Mouse (Mus musculus): ENCODE results near the gene Ifna7. TPM values are rescaled to one million over a fixed set of nuclear protein-coding genes. Genes with fewer than 3 reads are reported as not detected.
"Not testable (repeated sequence)": the region's sequence is repeated elsewhere in the genome, so short reads cannot be mapped to it uniquely, and the experiment has no call there.

The Ifna7 gene
- total RNA-seq (2022): not detected

DNA sequence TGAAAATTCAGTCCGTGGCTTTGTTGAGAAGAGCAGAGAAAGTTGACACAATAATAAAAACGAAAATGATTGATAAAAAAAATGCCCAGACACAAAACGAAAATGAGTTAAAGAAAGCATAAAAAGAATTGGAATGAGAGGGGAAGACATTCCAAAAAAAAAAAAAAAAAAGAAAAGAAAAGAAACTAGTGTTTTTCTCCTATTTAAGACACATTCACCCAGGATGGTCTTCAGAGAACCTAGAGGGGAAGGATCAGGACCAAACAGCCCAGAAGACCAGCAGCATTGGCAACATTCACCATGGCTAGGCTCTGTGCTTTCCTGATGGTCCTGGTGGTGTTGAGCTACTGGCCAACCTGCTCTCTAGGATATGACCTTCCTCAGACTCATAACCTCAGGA is at the start of gene Ifna7:
Gene Ifna7, plus strand, starts transcription at position 301 of the 400 bp plus-strand sequence.
- DNase-seq: no peak

DNA sequence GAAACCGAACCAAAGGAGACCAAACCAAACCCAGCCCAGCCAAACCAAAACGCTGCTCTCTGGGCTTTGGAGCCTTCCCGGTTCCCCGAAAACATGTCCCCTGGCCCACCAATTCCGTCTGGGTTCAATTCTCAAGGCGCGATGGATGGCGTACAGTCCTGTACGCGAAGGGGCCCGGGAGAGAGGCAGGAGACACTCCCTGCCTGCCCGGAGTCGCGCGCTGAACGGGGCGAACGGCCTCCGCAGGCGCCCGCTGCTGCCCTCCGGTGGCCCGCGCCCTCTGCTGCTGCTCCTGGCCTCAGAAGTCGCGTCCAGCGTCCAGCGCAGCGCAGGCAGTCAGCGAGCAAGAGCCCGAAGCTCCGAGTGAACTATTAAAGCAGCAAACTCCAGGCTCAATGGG is 42.5 kb upstream of the Ifna7 start, which contains the start of gene Gm13290:
Gene Gm13290, plus strand, starts transcription at position 301 of the 400 bp plus-strand sequence.
- DNase-seq: not testable (repeated sequence)

DNA sequence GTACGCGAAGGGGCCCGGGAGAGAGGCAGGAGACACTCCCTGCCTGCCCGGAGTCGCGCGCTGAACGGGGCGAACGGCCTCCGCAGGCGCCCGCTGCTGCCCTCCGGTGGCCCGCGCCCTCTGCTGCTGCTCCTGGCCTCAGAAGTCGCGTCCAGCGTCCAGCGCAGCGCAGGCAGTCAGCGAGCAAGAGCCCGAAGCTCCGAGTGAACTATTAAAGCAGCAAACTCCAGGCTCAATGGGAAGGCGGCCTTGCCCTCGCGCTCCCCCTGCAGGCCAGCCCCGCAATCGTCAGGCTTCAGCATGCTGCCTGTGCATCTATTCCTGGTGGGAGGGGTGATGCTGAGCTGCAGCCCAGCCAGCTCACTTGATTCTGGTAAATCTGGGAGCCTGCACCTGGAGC is 39.4 kb upstream of the Ifna7 start, which contains the start of gene Gm13289:
Gene Gm13289, plus strand, starts transcription at position 301 of the 400 bp plus-strand sequence.
- not testable (repeated sequence) for DNase-seq

- not testable (repeated sequence) for DNase-seq
Measured at GRCm38 (mm10) chr4:88779550-88779949, 36.5 kb upstream of the Ifna7 start, which contains the start of gene Gm13272. Gm13272 (plus strand) TSS chr4:88779850.

GRCm38 (mm10) chr4:88780320-88780719 is 35.7 kb upstream of the Ifna7 start:
- DNase-seq: not testable (repeated sequence)

DNA sequence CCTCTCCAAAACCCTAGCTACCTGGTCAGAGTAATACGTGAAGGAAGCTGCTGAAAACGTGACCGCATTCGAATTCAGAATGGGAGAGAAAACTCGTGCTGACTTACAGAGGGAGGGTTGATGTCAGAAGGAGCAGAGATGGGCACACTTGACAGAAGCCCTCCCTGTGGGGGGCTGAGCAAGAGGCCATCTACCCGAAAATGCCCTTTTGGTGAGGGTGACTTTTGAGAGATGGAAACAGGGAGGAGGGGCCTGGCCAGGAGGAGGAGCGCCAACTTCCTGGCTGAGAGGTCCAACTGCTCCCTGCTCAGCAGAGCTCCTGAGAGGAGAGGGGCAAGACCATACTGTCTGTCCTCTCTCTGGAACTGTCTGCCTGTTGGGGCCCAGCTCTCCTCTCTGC is 34.2 kb upstream of the Ifna7 start, which contains the start of gene Ifnz:
Gene Ifnz, plus strand, starts transcription at position 301 of the 400 bp plus-strand sequence.
- DNase-seq: not testable (repeated sequence)

GRCm38 (mm10) chr4:88782335-88782734 is 33.7 kb upstream of the Ifna7 start:
- DNase-seq: not testable (repeated sequence)

DNA sequence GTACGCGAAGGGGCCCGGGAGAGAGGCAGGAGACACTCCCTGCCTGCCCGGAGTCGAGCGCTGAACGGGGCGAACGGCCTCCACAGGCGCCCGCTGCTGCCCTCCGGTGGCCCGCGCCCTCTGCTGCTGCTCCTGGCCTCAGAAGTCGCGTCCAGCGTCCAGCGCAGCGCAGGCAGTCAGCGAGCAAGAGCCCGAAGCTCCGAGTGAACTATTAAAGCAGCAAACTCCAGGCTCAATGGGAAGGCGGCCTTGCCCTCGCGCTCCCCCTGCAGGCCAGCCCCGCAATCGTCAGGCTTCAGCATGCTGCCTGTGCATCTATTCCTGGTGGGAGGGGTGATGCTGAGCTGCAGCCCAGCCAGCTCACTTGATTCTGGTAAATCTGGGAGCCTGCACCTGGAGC is 30.6 kb upstream of the Ifna7 start, which contains the start of gene Gm13276:
Gene Gm13276, plus strand, starts transcription at position 301 of the 400 bp plus-strand sequence.
- DNase-seq: not testable (repeated sequence)

GRCm38 (mm10) chr4:88788402-88788801 is 27.6 kb upstream of the Ifna7 start, which contains the start of gene Gm13277:
Gm13277 (plus strand) TSS chr4:88788632.
- DNase-seq: peak; percentile 65

- DNase-seq: not testable (repeated sequence)
Measured at GRCm38 (mm10) chr4:88791250-88791649, 24.8 kb upstream of the Ifna7 start, which contains the start of gene Gm13278. Gm13278 (plus strand) TSS chr4:88791550.

DNA sequence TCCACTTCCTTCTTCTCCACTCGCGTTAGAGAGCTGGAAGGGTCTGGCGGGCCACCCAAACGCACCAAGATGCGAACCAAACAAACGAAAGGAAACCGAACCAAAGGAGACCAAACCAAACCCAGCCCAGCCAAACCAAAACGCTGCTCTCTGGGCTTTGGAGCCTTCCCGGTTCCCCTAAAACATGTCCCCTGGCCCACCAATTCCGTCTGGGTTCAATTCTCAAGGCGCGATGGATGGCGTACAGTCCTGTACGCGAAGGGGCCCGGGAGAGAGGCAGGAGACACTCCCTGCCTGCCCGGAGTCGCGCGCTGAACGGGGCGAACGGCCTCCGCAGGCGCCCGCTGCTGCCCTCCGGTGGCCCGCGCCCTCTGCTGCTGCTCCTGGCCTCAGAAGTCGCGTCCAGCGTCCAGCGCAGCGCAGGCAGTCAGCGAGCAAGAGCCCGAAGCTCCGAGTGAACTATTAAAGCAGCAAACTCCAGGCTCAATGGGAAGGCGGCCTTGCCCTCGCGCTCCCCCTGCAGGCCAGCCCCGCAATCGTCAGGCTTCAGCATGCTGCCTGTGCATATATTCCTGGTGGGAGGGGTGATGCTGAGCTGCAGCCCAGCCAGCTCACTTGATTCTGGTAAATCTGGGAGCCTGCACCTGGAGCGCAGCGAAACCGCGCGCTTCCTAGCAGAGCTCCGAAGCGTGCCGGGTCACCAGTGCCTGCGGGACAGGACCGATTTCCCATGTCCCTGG is 21.9 kb upstream of the Ifna7 start, which contains the start of gene Gm13275:
Gene Gm13275, plus strand, starts transcription at position 552 of the 740 bp plus-strand sequence.
- DNase-seq: peak; percentile 71

GRCm38 (mm10) chr4:88797097-88797496 is 18.9 kb upstream of the Ifna7 start, which contains the start of gene Gm13279:
Gm13279 (plus strand) TSS chr4:88797397.
- DNase-seq: not testable (repeated sequence)

DNA sequence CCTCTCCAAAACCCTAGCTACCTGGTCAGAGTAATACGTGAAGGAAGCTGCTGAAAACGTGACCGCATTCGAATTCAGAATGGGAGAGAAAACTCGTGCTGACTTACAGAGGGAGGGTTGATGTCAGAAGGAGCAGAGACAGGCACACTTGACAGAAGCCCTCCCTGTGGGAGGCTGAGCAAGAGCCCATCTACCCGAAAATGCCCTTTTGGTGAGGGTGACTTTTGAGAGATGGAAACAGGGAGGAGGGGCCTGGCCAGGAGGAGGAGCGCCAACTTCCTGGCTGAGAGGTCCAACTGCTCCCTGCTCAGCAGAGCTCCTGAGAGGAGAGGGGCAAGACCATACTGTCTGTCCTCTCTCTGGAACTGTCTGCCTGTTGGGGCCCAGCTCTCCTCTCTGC is 16.7 kb upstream of the Ifna7 start, which contains the start of gene Gm13285:
Gene Gm13285, plus strand, starts transcription at position 301 of the 400 bp plus-strand sequence.
- not testable (repeated sequence) for DNase-seq

GRCm38 (mm10) chr4:88802954-88803353 is 13.1 kb upstream of the Ifna7 start, which contains the start of gene Gm13287:
Gm13287 (plus strand) TSS chr4:88803254.
- not testable (repeated sequence) for DNase-seq

GRCm38 (mm10) chr4:88805231-88805630 is 10.8 kb upstream of the Ifna7 start, which contains the start of gene Gm13288:
Gm13288 (plus strand) TSS chr4:88805531.
- DNase-seq: not testable (repeated sequence)

DNA sequence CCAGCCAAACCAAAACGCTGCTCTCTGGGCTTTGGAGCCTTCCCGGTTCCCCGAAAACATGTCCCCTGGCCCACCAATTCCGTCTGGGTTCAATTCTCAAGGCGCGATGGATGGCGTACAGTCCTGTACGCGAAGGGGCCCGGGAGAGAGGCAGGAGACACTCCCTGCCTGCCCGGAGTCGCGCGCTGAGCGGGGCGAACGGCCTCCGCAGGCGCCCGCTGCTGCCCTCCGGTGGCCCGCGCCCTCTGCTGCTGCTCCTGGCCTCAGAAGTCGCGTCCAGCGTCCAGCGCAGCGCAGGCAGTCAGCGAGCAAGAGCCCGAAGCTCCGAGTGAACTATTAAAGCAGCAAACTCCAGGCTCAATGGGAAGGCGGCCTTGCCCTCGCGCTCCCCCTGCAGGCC is 10.3 kb upstream of the Ifna7 start:
- DNase-seq: peak; percentile 21

- DNase-seq: no peak
Measured at GRCm38 (mm10) chr4:88819659-88820058, 3.6 kb downstream of the Ifna7 start, which contains the start of gene Ifna11. Ifna11 (plus strand) TSS chr4:88819959.

DNA sequence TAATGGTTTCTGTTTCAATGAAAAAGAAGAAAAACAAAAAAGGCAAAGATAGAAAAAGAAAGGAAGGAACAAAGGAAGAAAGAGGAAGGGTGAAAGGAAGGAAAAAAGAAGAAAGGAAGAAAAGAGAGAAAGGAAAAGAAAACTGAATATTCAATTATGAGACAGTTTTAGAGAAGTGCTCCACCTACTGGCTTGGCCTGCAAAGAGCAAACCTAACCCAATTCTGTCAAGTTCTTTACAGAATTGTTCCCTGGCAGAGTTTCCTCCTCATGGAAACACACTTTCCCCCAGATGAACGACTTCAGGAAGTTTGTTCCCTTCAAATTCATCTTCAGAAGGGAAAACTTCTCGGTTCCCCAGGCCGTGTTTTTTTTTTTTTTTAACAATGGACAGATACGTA is 7.0 kb downstream of the Ifna7 start:
- DNase-seq: no peak

GRCm38 (mm10) chr4:88827116-88827515 is 11.1 kb downstream of the Ifna7 start, which contains the start of gene Ifna6:
Ifna6 (plus strand) TSS chr4:88827416.
- DNase-seq: not testable (repeated sequence)

DNA sequence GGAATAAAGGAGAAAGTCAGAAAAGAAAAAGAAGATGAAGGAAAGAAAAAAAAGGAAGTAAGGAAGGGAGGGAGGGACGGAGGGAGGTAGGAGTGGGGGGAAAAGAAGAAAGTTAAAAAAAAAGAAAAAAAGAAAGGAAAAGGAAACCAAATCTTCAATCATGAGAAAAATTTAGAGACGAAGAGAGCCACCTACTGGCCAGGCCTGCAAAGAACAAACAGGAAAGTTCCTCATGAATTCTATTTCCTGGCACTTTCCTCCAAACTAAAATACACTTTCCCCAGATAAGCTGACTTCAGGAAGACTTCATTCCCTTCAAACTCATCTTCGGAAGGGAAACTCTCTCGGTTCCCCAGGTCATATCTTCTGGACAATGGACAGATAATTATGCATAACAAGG is 14.5 kb downstream of the Ifna7 start:
- no peak for DNase-seq

DNA sequence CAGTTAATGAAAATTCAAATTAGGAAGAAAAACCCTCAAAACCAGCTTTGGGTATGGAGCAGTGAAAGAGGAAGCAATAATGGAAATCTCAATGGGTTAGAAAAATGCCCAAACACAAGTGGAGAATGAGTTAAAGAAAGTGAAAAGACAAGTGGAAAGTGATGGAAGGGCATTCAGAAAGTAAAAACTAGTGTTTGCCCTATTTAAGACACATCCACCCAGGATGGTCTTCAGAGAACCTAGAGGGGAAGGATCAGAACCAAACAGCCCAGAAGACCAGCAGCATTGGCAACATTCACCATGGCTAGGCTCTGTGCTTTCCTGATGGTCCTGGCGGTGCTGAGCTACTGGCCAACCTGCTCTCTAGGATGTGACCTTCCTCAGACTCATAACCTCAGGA is 19.2 kb downstream of the Ifna7 start, which contains the start of gene Ifna5:
Gene Ifna5, plus strand, starts transcription at position 301 of the 400 bp plus-strand sequence.
- not testable (repeated sequence) for DNase-seq

GRCm38 (mm10) chr4:88838828-88839227 is 22.8 kb downstream of the Ifna7 start:
- DNase-seq: no peak

- DNase-seq: no peak
Measured at GRCm38 (mm10) chr4:88840058-88840457, 24.0 kb downstream of the Ifna7 start.
